Mouse (Mus musculus) brain, embryonic 14.5 days (tissue): ENCODE measurements around the gene Pam.

Experiments
- CTCF ChIP-seq: fragments of 200-500 bp; IDR thresholded peaks from 2 replicates; pipeline ENCODE4 v1.5.1; 2012; ENCODE audit warnings: inconsistent platforms, mild to moderate bottlenecking, moderate library complexity, borderline replicate concordance; ENCODE audit not compliant: insufficient read depth, insufficient read length; ENCODE audit errors: extremely low read depth
- POLR2A ChIP-seq: fragments of 200-500 bp; IDR thresholded peaks from 2 replicates; pipeline ENCODE4 v1.6.1; 2012; ENCODE audit warnings: mild to moderate bottlenecking, inconsistent platforms, borderline replicate concordance; ENCODE audit not compliant: poor library complexity, insufficient read depth, insufficient read length, severe bottlenecking; ENCODE audit errors: extremely low read depth

GRCm38 (mm10) chr1:98129111-98129510 lies 33.7 kb upstream of the Pam start:
- TF ChIP-seq CTCF = no peak
- TF ChIP-seq POLR2A = no peak
